Mouse (Mus musculus): ENCODE data around the gene Esr1. TPM values are rescaled to one million over a fixed set of nuclear protein-coding genes. Genes with fewer than 3 reads are reported as not detected.

The Esr1 gene
- polyA plus RNA-seq, 1 experiment = 5.7 TPM

GRCm38 (mm10) chr10:4893475-4893874 is 282.1 kb downstream of the Esr1 start:
- Histone ChIP-seq H3K4me1 (ENCODE audit: control insufficient read depth, insufficient read depth, low read length) (no peaks in the 10 kb centered on the region), H3K27ac (ENCODE audit: control insufficient read depth, insufficient read depth, low read depth, low read length, poor library complexity) (no peak overlapping the region), H3K4me3 (replicated peaks; ENCODE audit: control insufficient read depth, low read depth, low read length) (no peak overlapping the region)
- TF ChIP-seq POLR2A (IDR thresholded peaks at IDR 0.05; ENCODE audit: borderline replicate concordance, control insufficient read depth, low read depth, low read length) = no peak
- no peak for TF ChIP-seq CTCF (IDR thresholded peaks at IDR 0.05; ENCODE audit: control insufficient read depth, insufficient read depth, low read length)
- 48% methylated on average over 1 of the region's 1 CpGs for WGBS

- WGBS = 76% methylated on average over 4 of the region's 4 CpGs
- TF ChIP-seq CTCF (IDR thresholded peaks at IDR 0.05; ENCODE audit: control insufficient read depth, insufficient read depth, low read length) (no peak), POLR2A (IDR thresholded peaks at IDR 0.05; ENCODE audit: borderline replicate concordance, control insufficient read depth, low read depth, low read length) (no peak)
- H3K4me1 ChIP-seq (ENCODE audit: control insufficient read depth, insufficient read depth, low read length) = no peaks in the 10 kb centered on the region; the same call in 1 of the 2 replicates
- H3K4me3 ChIP-seq (replicated peaks; ENCODE audit: control insufficient read depth, low read depth, low read length) = no peak overlapping the region
- no peak overlapping the region for H3K27ac ChIP-seq (ENCODE audit: control insufficient read depth, insufficient read depth, low read depth, low read length, poor library complexity)
These were observed 286.4 kb downstream of the Esr1 start for GRCm38 (mm10) chr10:4897789-4898188.

- TF ChIP-seq POLR2A (IDR thresholded peaks at IDR 0.05; ENCODE audit: borderline replicate concordance, control insufficient read depth, low read depth, low read length) (no peak), CTCF (IDR thresholded peaks at IDR 0.05; ENCODE audit: control insufficient read depth, insufficient read depth, low read length) (no peak)
- H3K4me3 ChIP-seq (replicated peaks; ENCODE audit: control insufficient read depth, low read depth, low read length) = no peak overlapping the region
- 21% methylated on average over 7 of the region's 7 CpGs for WGBS
These were observed 288.9 kb downstream of the Esr1 start for GRCm38 (mm10) chr10:4900324-4900723.

GRCm38 (mm10) chr10:4909271-4909670 is 297.9 kb downstream of the Esr1 start:
- 16% methylated on average over 2 of the region's 2 CpGs for WGBS
- Histone ChIP-seq H3K27ac (ENCODE audit: control insufficient read depth, insufficient read depth, low read depth, low read length, poor library complexity) (no peak overlapping the region), H3K4me1 (ENCODE audit: control insufficient read depth, insufficient read depth, low read length) (no peaks in the 10 kb centered on the region; the same call in 1 of the 2 replicates), H3K4me3 (replicated peaks; ENCODE audit: control insufficient read depth, low read depth, low read length) (no peak overlapping the region)
- TF ChIP-seq CTCF (IDR thresholded peaks at IDR 0.05; ENCODE audit: control insufficient read depth, insufficient read depth, low read length) (no peak), POLR2A (IDR thresholded peaks at IDR 0.05; ENCODE audit: borderline replicate concordance, control insufficient read depth, low read depth, low read length) (no peak)

More at GRCm38 (mm10) chr10:4900324-4900723, 288.9 kb downstream of the Esr1 start:
- Histone ChIP-seq H3K27ac (ENCODE audit: control insufficient read depth, insufficient read depth, low read depth, low read length, poor library complexity) (no peak overlapping the region), H3K4me1 (ENCODE audit: control insufficient read depth, insufficient read depth, low read length) (no peaks in the 10 kb centered on the region; the same call in 1 of the 2 replicates)

- H3K27ac ChIP-seq (ENCODE audit: control insufficient read depth, insufficient read depth, low read depth, low read length, poor library complexity) = no peak overlapping the region
- WGBS = 8% methylated on average over 4 of the region's 4 CpGs
- no peak for TF ChIP-seq CTCF (IDR thresholded peaks at IDR 0.05; ENCODE audit: control insufficient read depth, insufficient read depth, low read length)
- no peak for TF ChIP-seq POLR2A (IDR thresholded peaks at IDR 0.05; ENCODE audit: borderline replicate concordance, control insufficient read depth, low read depth, low read length)
- H3K4me3 ChIP-seq (replicated peaks; ENCODE audit: control insufficient read depth, low read depth, low read length) = no peak overlapping the region
- H3K4me1 ChIP-seq (ENCODE audit: control insufficient read depth, insufficient read depth, low read length) = no peaks in the 10 kb centered on the region; the same call in 1 of the 2 replicates
These were observed 299.1 kb downstream of the Esr1 start for GRCm38 (mm10) chr10:4910451-4910850.

- Histone ChIP-seq H3K4me3 (replicated peaks; ENCODE audit: control insufficient read depth, low read depth, low read length) (no peak overlapping the region), H3K4me1 (ENCODE audit: control insufficient read depth, insufficient read depth, low read length) (no peaks in the 10 kb centered on the region), H3K27ac (ENCODE audit: control insufficient read depth, insufficient read depth, low read depth, low read length, poor library complexity) (no peak overlapping the region)
- WGBS = 85% methylated on average over 4 of the region's 4 CpGs
- no peak for TF ChIP-seq POLR2A (IDR thresholded peaks at IDR 0.05; ENCODE audit: borderline replicate concordance, control insufficient read depth, low read depth, low read length)
- TF ChIP-seq CTCF (IDR thresholded peaks at IDR 0.05; ENCODE audit: control insufficient read depth, insufficient read depth, low read length) = no peak
These were observed 307.7 kb downstream of the Esr1 start for GRCm38 (mm10) chr10:4919046-4919445.

GRCm38 (mm10) chr10:4923616-4924015 is 312.2 kb downstream of the Esr1 start:
- no peaks in the 10 kb centered on the region for H3K4me1 ChIP-seq (ENCODE audit: control insufficient read depth, insufficient read depth, low read length)
- no peak overlapping the region for H3K27ac ChIP-seq (ENCODE audit: control insufficient read depth, insufficient read depth, low read depth, low read length, poor library complexity)
- 60% methylated on average over 2 of the region's 2 CpGs for WGBS
- TF ChIP-seq POLR2A (IDR thresholded peaks at IDR 0.05; ENCODE audit: borderline replicate concordance, control insufficient read depth, low read depth, low read length) (no peak), CTCF (IDR thresholded peaks at IDR 0.05; ENCODE audit: control insufficient read depth, insufficient read depth, low read length) (no peak)
- no peak overlapping the region for H3K4me3 ChIP-seq (replicated peaks; ENCODE audit: control insufficient read depth, low read depth, low read length)

GRCm38 (mm10) chr10:4924391-4924790 is 313.0 kb downstream of the Esr1 start:
- WGBS = 81% methylated on average over 2 of the region's 2 CpGs
- TF ChIP-seq CTCF (IDR thresholded peaks at IDR 0.05; ENCODE audit: control insufficient read depth, insufficient read depth, low read length) = no peak
- TF ChIP-seq POLR2A (IDR thresholded peaks at IDR 0.05; ENCODE audit: borderline replicate concordance, control insufficient read depth, low read depth, low read length) = no peak
- H3K27ac ChIP-seq (ENCODE audit: control insufficient read depth, insufficient read depth, low read depth, low read length, poor library complexity) = no peak overlapping the region
- H3K4me1 ChIP-seq (ENCODE audit: control insufficient read depth, insufficient read depth, low read length) = no peaks in the 10 kb centered on the region
- H3K4me3 ChIP-seq (replicated peaks; ENCODE audit: control insufficient read depth, low read depth, low read length) = no peak overlapping the region

- no peak overlapping the region for H3K27ac ChIP-seq (ENCODE audit: control insufficient read depth, insufficient read depth, low read depth, low read length, poor library complexity)
- H3K4me3 ChIP-seq (replicated peaks; ENCODE audit: control insufficient read depth, low read depth, low read length) = no peak overlapping the region
- TF ChIP-seq POLR2A (IDR thresholded peaks at IDR 0.05; ENCODE audit: borderline replicate concordance, control insufficient read depth, low read depth, low read length) (no peak), CTCF (IDR thresholded peaks at IDR 0.05; ENCODE audit: control insufficient read depth, insufficient read depth, low read length) (no peak)
- WGBS = 77% methylated on average over 5 of the region's 5 CpGs
- H3K4me1 ChIP-seq (ENCODE audit: control insufficient read depth, insufficient read depth, low read length) = no peaks in the 10 kb centered on the region
These were observed 331.8 kb downstream of the Esr1 start for GRCm38 (mm10) chr10:4943148-4943547.

All from bone marrow, adult 2 months (tissue).